Mouse (Mus musculus) cortical plate, adult 2 months (tissue): Measurements from ENCODE around the gene Rtl4.

Experiments
- CTCF ChIP-seq: fragments of 200-500 bp; IDR thresholded peaks from 2 replicates; pipeline ENCODE4 v1.5.1; 2011; ENCODE audit warnings: mild to moderate bottlenecking, control low read depth, low read length; ENCODE audit not compliant: insufficient read depth; ENCODE audit errors: extremely low read depth
- POLR2A ChIP-seq: fragments of 200-500 bp; IDR thresholded peaks from 2 replicates; pipeline ENCODE4 v1.6.1; 2011; ENCODE audit warnings: mild to moderate bottlenecking, low read length, control low read depth; ENCODE audit not compliant: insufficient read depth; ENCODE audit errors: extremely low read depth

DNA sequence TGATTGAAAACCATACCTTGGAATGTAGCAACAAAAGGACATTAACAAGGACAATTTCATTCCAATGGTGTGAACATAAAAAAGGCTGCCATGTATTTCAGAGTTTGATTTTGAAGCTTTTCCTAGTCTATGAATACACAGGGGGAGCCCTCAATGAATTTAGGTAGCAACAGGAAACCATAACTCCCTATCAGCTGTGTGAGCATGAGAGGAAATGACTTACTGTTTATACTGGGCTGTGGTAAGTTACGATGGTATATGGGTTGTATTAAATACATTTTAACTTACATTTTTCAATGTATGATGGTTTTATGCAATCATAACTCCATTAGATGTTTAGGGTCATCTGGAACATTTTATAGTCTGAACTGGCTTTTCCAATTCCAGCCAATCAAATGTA, 27.6 kb downstream of the Rtl4 start:
- TF ChIP-seq CTCF = no peak
- no peak for TF ChIP-seq POLR2A
